Mouse (Mus musculus): ENCODE measurements around the gene Ndufs6. TPM values are rescaled to one million over a fixed set of nuclear protein-coding genes. Genes with fewer than 3 reads are reported as not detected.

Gene Ndufs6
- 42.9 and 74.7 TPM in 2 replicates for polyA plus RNA-seq (2012; rRNA removed; ENCODE audit: low replicate concordance)

DNA sequence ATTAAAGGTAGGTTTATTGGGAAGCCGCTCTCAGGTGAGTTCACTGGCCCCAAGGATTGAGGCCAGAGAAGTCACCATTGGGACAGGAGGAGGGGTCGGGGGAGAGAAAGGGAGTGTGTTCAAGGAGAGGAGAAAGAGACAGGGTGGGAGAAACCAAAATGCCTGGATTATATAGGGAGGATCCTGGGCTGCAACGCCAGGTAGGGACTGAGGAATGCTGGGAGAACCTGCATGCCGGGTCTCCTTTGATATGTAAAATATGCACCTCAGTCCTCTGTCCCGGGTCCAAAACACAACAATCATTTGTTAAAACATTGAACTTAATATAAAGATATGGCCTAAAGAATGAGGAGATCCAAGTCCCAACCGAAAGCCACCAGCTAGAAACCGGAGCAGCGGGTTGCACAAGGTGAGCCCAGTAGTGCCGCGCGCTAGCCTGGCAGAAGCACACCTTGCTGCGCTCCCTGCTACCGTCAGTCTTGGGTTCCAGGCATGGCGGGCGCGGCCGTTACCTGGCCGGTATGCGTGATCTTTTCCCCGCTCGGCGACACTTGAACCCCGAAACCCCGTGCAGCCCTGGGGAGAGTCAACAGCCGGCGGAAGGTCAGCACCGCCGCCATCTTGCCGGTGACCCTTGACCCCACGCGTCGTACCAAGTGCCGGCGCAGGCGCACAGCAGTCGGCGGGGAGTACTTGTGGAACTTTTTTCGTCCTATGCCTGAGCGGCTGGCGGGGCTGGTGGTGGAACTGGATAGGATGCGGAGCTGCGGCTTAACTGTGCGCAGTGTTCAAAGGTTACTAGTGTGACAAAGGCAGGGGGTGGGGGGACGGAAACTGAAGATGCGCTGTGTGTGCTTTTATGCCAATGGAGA lies at the start of gene Ndufs6, which contains the start of gene Mrpl36:
Ndufs6 (minus strand) TSS at position 716 of the 872 bp plus-strand sequence.
Mrpl36 (plus strand) TSS at position 687 of the 872 bp plus-strand sequence.

Other genes starting within 250 kb of the Ndufs6 start
- gene Irx4, start 68.1 kb downstream of the Ndufs6 start, polyA plus RNA-seq (2012; rRNA removed; ENCODE audit: low replicate concordance), result 3.0 and 6.8 TPM in 2 replicates
- 120 and 170 TPM in 2 replicates for gene Mrpl36, start within 50 bp of the Ndufs6 start, polyA plus RNA-seq (2012; rRNA removed; ENCODE audit: low replicate concordance)
- 33.2 and 42.2 TPM in 2 replicates for gene Lpcat1, start 138.7 kb upstream of the Ndufs6 start, polyA plus RNA-seq (2012; rRNA removed; ENCODE audit: low replicate concordance)
- gene Slc6a3, start 208.2 kb upstream of the Ndufs6 start, polyA plus RNA-seq (2012; rRNA removed; ENCODE audit: low replicate concordance), result 0.06 and 0.07 TPM in 2 replicates